Mouse (Mus musculus) ES-E14 (cell line): Measurements from ENCODE around the gene Atp5c1.

Experiments used
- CHD2 ChIP-seq: IDR thresholded peaks from 2 replicates; pipeline ENCODE4 v1.6.1; 2014; ENCODE audit warnings: mild to moderate bottlenecking, low read depth, low read length, inconsistent platforms
- MAFK ChIP-seq: IDR thresholded peaks from 2 replicates; pipeline ENCODE4 v1.6.1; 2014; ENCODE audit warnings: mild to moderate bottlenecking, low read depth, low read length, inconsistent platforms; ENCODE audit not compliant: insufficient read depth
- ZNF384 ChIP-seq: IDR thresholded peaks from 2 replicates; pipeline ENCODE4 v1.6.1; 2012; ENCODE audit warnings: low read depth, low read length, inconsistent platforms

DNA sequence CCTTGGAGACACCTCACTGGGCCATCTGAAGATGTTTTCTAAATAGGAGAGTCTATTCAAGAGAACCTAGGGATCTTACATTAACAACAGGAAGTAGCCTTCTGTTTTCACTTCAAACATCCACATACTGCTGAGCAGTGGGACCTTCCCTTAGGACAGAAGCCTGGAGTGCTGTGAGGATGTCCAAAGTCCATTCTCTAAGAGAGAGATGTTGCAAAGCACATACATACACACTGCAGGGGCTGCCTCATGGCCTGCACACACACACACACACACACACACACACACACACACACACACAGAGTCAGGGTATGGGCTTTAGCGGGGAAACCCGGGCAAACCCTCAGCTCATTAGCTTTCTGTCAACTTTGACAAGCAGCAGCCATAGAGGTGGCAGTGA lies 20.2 kb upstream of the Atp5c1 start:
- TF ChIP-seq MAFK (no peak), CHD2 (no peak), ZNF384 (no peak)
